ENCODE assay signal across 8 mouse cellular contexts in the genomic region with DNA sequence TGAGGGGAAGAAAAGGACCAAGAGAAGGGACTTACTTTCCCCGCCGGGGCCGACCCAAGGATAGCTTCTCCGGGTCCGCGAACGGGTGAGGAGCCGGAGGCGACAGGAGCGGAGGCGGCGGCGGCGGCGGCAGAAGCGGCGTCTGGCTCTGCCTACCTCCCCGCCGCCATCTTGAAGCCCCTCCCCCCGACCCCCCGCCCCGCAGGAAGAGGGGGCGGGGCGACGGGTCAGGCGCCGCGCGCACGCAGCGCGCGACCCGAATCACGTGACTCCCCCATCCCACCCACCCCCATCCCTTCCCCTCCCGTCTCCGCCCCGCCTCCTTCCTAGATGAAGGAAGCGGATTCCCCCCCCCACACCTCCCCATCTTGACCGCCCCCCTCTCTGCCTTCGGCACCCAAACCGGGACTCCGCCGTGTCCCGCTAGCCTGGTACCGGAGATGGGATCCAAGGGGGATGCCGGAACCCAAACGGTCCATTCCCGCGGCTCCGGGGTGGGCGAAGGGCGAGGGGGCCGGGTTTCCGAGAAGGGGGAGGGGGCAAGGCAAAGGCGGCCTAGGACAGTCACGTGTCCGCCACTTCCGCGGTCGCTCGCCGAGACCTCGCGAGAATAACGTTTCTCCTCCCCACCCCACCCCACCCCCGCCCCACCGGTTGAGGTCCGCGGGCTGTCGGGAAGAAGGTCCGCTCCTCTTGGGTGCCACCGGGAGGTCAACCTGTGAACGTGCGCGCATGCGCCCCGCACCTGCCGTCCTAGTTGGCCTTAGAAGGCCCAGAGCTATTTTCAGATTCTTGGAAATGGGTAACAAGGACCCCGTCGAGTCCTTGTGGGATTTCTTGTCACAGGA. TPM values are rescaled to one million over a fixed set of nuclear protein-coding genes. Genes with fewer than 3 reads are reported as not detected.
A peak's percentile ranks its signal among the peaks of the same experiment; 100 is the strongest.
DNase-seq lines count a peak whose midpoint lies in the region; ATAC-seq lines count a peak whose summit lies in the region.

Sbno1 (minus strand) TSS at position 590 of the 848 bp plus-strand sequence.

- no peaks in the 10 kb centered on the region for H3K27me3 ChIP-seq in heart, embryonic 13.5 days (replicated peaks)
- no peaks in the 10 kb centered on the region for H3K27me3 ChIP-seq in liver, embryonic 13.5 days
- H3K27me3 ChIP-seq in stomach, embryonic 16.5 days (ENCODE audit: control insufficient read depth, insufficient read depth, low read length), result no peaks in the 10 kb centered on the region

- DNase-seq in CD4-positive helper T cell, adult 2 months (ENCODE audit: low read depth, low spot score), result peak; percentile 96
- peak; percentile 91 for DNase-seq in brain, embryonic 18.5 days (ENCODE audit: low read depth, low spot score)
- DNase-seq in kidney, postnatal 10 days, result peak; percentile 96
- DNase-seq in liver, embryonic 13.5 days, result peak; percentile 90
- peak; percentile 98 for DNase-seq in neural tube, embryonic 10.5 days (ENCODE audit: extremely low spot score, low spot score)

- ATAC-seq in erythroid progenitor cell, adult 5-6 weeks (replicated peaks; ENCODE audit: low FRiP score, poor library complexity, severe bottlenecking), result peak; percentile 91
- peak; percentile 92 for ATAC-seq in heart, embryonic 13.5 days (ENCODE audit: extremely low read depth, insufficient number of reproducible peaks, low FRiP score, low TSS enrichment)
- ATAC-seq in liver, embryonic 13.5 days (ENCODE audit: low read depth), result peak; percentile 88
- peak; percentile 96 for ATAC-seq in stomach, embryonic 16.5 days (ENCODE audit: insufficient read depth, low FRiP score)

- peak within 1 kb of the TSS; percentile 89 for H3K4me2 ChIP-seq in heart, embryonic 13.5 days
- peak within 1 kb of the TSS; percentile 86 for H3K4me2 ChIP-seq in liver, embryonic 13.5 days
- peak within 1 kb of the TSS; percentile 90 for H3K4me2 ChIP-seq in stomach, embryonic 16.5 days (ENCODE audit: low read depth, low read length)

- H3K4me3 ChIP-seq in heart, embryonic 13.5 days, result peak within 1 kb of the TSS; percentile 82
- H3K4me3 ChIP-seq in liver, embryonic 13.5 days (replicated peaks), result peak within 1 kb of the TSS; percentile 100
- H3K4me3 ChIP-seq in stomach, embryonic 16.5 days (replicated peaks; ENCODE audit: low read length), result peak within 1 kb of the TSS; percentile 98

- no peaks in the 10 kb centered on the region for H3K9me3 ChIP-seq in heart, embryonic 13.5 days
- H3K9me3 ChIP-seq in liver, embryonic 13.5 days (replicated peaks), result no peaks in the 10 kb centered on the region
- H3K9me3 ChIP-seq in stomach, embryonic 16.5 days (replicated peaks; ENCODE audit: control insufficient read depth, low read length), result no peaks in the 10 kb centered on the region

- peak within 1 kb of the TSS; percentile 92 for H3K27ac ChIP-seq in heart, embryonic 13.5 days (replicated peaks)
- peak within 1 kb of the TSS; percentile 93 for H3K27ac ChIP-seq in liver, embryonic 13.5 days
- H3K27ac ChIP-seq in stomach, embryonic 16.5 days (ENCODE audit: low read length), result peak within 1 kb of the TSS; percentile 96

- WGBS in heart, embryonic 13.5 days, result under 1% methylated on average over 47 of the region's 81 CpGs
- under 1% methylated on average over 67 of the region's 81 CpGs for WGBS in liver, embryonic 13.5 days (ENCODE audit: insufficient replicate concordance)
- WGBS in stomach, embryonic 16.5 days, result under 1% methylated on average over 79 of the region's 81 CpGs

- H3K4me1 ChIP-seq in heart, embryonic 13.5 days, result peaks cover 14% of the 10 kb centered on the region
- peaks cover 46% of the 10 kb centered on the region for H3K4me1 ChIP-seq in liver, embryonic 13.5 days (replicated peaks)
- H3K4me1 ChIP-seq in stomach, embryonic 16.5 days (ENCODE audit: control insufficient read depth, insufficient read depth, low read length), result peaks cover 13% of the 10 kb centered on the region

- H3K36me3 ChIP-seq in heart, embryonic 13.5 days, result peaks cover 7% of the 10 kb centered on the region
- peaks cover 11% of the 10 kb centered on the region; the same call in 1 of the 2 replicates for H3K36me3 ChIP-seq in liver, embryonic 13.5 days
- H3K36me3 ChIP-seq in stomach, embryonic 16.5 days (ENCODE audit: control insufficient read depth, insufficient read depth, low read length), result no peaks in the 10 kb centered on the region

- peak within 1 kb of the TSS; percentile 92 for H3K9ac ChIP-seq in heart, embryonic 13.5 days
- H3K9ac ChIP-seq in liver, embryonic 13.5 days, result peak within 1 kb of the TSS; percentile 99
- peak within 1 kb of the TSS; percentile 92 for H3K9ac ChIP-seq in stomach, embryonic 16.5 days (ENCODE audit: low read length)

RNA-seq across cellular contexts. Expression of gene Sbno1, which starts in this region (rescaled TPM):
- total RNA-seq in erythroid progenitor cell, adult 5-6 weeks (2015; ENCODE audit: low replicate concordance), result 43.6 and 59.9 TPM in 2 replicates
- total RNA-seq in erythroid progenitor cell, adult 5-6 weeks (2017; ENCODE audit: low replicate concordance), result 84.5 and 106 TPM in 2 replicates
- polyA plus RNA-seq in heart, embryonic 13.5 days (2015; fragmentation: Nextera tagmentation; extraction: Ambion mirVana), result 54.3 and 64.1 TPM in 2 replicates
- polyA plus RNA-seq in liver, embryonic 13.5 days (2015; fragmentation: Nextera tagmentation; extraction: Ambion mirVana), result 50.7 and 64.9 TPM in 2 replicates
- 70.4 and 76.1 TPM in 2 replicates for polyA plus RNA-seq in stomach, embryonic 16.5 days (2015; fragmentation: Nextera tagmentation; extraction: Ambion mirVana)

Comparison
In these comparisons a context has a peak if more than half of its experiments do, and no peak if none do; other contexts are left out.
1. Peak in every context shown above with its lines: DNase-seq, ATAC-seq, H3K4me3 ChIP-seq and H3K27ac ChIP-seq.